Mouse (Mus musculus): ENCODE measurements around the gene Mlc1.

Gene Mlc1

GRCm38 (mm10) chr15:88936619-88937290 is 42.1 kb downstream of the Mlc1 start:
- no peak for DNase-seq

DNA sequence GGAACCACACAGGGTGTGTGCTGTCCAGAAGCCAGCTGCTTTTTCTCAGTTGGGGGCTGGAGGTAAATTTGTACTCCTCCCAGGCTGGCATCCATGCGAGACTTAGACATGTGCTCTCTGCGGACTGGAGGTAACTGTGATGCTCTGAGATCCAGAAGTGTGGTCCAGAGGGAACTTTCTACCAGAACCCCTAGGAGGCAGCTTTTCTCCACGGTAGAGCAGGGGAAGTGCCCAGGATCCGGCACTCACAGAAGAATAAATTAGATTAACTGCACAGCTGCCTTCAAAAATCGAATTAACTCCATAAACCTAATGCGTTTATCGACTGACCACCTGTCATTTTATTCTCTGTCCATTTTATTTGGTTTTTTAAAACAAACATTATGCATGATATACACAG is 44.7 kb downstream of the Mlc1 start:
- no peak for DNase-seq

GRCm38 (mm10) chr15:88932667-88933066 is 46.1 kb downstream of the Mlc1 start:
- DNase-seq: no peak

DNA sequence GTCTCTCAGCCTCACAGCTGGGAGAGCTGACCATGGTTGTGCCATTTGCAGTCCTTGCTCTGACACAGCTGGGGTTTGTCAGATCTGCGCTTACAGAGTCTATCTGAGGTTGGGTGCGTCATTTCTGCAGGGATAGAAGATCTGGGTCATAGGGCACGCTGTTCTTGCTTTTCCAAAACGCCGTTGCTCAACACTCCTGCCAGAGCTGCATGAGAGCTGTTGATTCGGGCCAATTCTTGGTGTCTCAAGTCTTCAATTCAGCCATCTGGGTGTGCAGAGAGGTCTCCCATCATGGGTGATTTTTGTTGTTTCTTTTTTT is 56.9 kb downstream of the Mlc1 start:
- no peak for DNase-seq

- peak; percentile 78 to 81 for DNase-seq
Observed at GRCm38 (mm10) chr15:88921131-88921991, 57.4 kb downstream of the Mlc1 start.

- no peak for DNase-seq
Observed at GRCm38 (mm10) chr15:88920065-88920464, 58.7 kb downstream of the Mlc1 start.

DNA sequence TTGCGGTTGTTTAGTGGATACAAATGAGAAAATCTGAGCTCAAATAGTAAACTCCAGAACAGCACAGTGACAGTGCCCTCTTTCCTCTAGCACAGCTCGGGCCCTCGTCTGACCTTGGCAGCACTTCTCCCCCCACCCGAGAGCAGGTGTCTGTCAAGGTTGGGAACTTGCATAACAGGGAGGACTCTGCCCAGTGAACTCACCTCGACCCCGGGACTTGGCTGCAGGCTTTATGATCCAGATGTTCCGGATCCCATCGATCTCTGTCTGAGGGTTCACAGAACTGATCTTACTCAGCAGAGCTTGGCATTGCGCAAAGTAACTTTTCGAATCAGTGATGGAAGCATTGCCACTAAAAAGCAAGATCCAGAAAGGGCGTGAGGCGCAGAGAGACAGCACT is 59.5 kb downstream of the Mlc1 start:
- no peak for DNase-seq

DNA sequence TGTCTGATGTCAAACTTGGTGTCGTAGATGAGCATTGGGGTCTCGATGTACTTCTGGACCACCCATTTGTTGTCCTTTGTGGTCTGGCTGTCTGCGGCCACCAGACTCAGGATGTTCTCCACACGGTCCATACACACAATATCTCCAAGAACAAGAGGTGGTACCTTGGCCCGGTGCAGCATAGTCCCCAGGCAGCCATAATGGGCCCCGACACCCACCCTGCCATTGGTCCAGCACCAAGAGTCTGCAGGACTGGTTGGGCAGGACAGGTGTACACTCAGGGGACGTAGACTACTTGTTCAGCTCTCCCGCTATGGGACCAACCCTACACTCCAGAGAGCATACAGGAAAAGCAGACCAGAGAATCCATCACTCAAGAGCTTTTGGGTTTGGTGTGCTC is 61.7 kb downstream of the Mlc1 start:
- DNase-seq: no peak

- DNase-seq: no peak
Observed at GRCm38 (mm10) chr15:88916366-88916765, 62.4 kb downstream of the Mlc1 start.

DNA sequence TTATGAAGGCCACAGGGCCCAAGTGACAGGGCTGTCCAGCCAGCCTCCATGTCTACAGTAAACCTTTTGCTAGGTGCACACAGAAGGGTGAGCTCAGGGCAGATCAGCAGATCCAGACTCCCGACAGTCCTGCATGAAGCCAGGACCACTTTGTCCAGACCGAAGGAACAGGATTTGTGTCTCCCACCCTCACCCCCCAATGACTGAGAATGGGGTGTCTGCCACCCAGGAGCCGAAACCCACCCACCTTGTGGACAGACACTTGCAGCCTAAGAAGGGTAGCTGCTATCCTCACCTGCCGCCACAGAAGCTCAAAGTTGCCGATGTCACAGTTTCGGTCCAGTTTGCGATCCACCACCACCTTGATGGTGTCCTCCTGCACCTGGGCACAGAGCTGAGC is 63.8 kb downstream of the Mlc1 start:
- no peak for DNase-seq

- no peak for DNase-seq
Observed at GRCm38 (mm10) chr15:88906347-88906746, 72.5 kb downstream of the Mlc1 start.

Measured in B cell, adult 2 months (primary cell).